Mouse (Mus musculus) hindbrain, embryonic 16.5 days (tissue): ENCODE data around the gene Rhoh. TPM values are rescaled to one million over a fixed set of nuclear protein-coding genes. Genes with fewer than 3 reads are reported as not detected.

Experiments used
- ATAC-seq: fragments of 200-750 bp; cut with Nextera tagmentation; 2 replicates; pipeline ENCODE4 v1.8.0; 2017; ENCODE audit warnings: moderate TSS enrichment, moderate library complexity
- H3K27ac ChIP-seq: fragments of 300-500 bp; sonication (generic); 2 replicates; pipeline ENCODE4 v1.5.1; 2014; ENCODE audit warnings: low read depth, mild to moderate bottlenecking, control low read depth, low read length, moderate library complexity
- H3K27me3 ChIP-seq: fragments of 300-500 bp; sonication (generic); replicated peaks from 2 replicates; pipeline ENCODE4 v1.6.1; 2014; ENCODE audit warnings: low read length; ENCODE audit not compliant: control insufficient read depth, insufficient read depth
- H3K36me3 ChIP-seq: fragments of 300-500 bp; sonication (generic); 2 replicates; pipeline ENCODE4 v1.6.1; 2014; ENCODE audit warnings: mild to moderate bottlenecking, low read length, moderate library complexity, mixed read lengths; ENCODE audit not compliant: control insufficient read depth, insufficient read depth
- H3K4me1 ChIP-seq: fragments of 300-500 bp; sonication (generic); 2 replicates; pipeline ENCODE4 v1.6.1; 2014; ENCODE audit warnings: low read depth, low read length; ENCODE audit not compliant: control insufficient read depth, insufficient read depth
- H3K4me2 ChIP-seq: fragments of 300-500 bp; sonication (generic); 2 replicates; pipeline ENCODE4 v1.6.1; 2014; ENCODE audit warnings: mild to moderate bottlenecking, low read length, control low read depth, moderate library complexity
- H3K4me3 ChIP-seq: fragments of 300-500 bp; sonication (generic); 2 replicates; pipeline ENCODE4 v1.5.1; 2014; ENCODE audit warnings: mild to moderate bottlenecking, low read length, control low read depth, moderate library complexity
- H3K9ac ChIP-seq: fragments of 300-500 bp; sonication (generic); 2 replicates; pipeline ENCODE4 v1.6.1; 2014; ENCODE audit warnings: low read depth, mild to moderate bottlenecking, control low read depth, low read length, moderate library complexity
- H3K9me3 ChIP-seq: fragments of 300-500 bp; sonication (generic); 2 replicates; pipeline ENCODE4 v1.6.1; 2014; ENCODE audit warnings: mild to moderate bottlenecking, low read length, moderate library complexity; ENCODE audit not compliant: control insufficient read depth
- WGBS: fragments of 180-500 bp; shearing (Covaris S2); extraction: QIAGEN DNeasy Blood & Tissue Kit; methylation state at CpG from one replicate; pipeline ENCODE4 v1.1.7; 2014; 5-methylcytosine and 5-hydroxymethylcytosine counted together
- polyA plus RNA-seq: library from polyadenylated mRNA; unstranded; fragments of >200 nt; fragmentation: Nextera tagmentation; extraction: Ambion mirVana; gene quantifications from 2 replicates; pipeline ENCODE4 v1.2.1, GENCODE M21; 2015

Gene Rhoh
- polyA plus RNA-seq, 1 experiment from 2014 or later = 0.80 TPM

DNA sequence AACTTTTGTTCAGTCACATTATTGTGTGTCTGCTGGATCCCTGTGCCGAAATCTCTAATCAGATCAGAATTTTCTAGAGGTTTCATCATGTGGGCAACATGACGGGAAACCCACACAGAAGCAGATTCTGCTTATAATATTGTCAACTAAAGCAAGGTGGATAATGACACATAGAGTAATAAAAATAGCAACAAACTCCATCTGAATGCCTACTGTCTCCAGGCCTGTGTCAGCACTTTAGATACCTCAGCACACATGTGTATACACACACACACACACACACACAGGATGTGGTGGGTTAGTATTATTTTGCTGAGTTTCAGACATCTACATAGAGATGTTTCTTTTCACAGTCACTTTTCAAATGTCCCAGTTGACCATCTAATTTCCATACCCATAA is 36.7 kb downstream of the Rhoh start:
- Histone ChIP-seq H3K4me2 (no peak overlapping the region), H3K27ac (no peak overlapping the region), H3K27me3 (no peaks in the 10 kb centered on the region), H3K36me3 (no peaks in the 10 kb centered on the region), H3K4me3 (no peak overlapping the region), H3K9me3 (no peaks in the 10 kb centered on the region), H3K4me1 (no peaks in the 10 kb centered on the region), H3K9ac (no peak overlapping the region)
- ATAC-seq = no peak
- 97% methylated on average over 2 of the region's 2 CpGs for WGBS

- Histone ChIP-seq H3K4me1 (no peaks in the 10 kb centered on the region), H3K36me3 (no peaks in the 10 kb centered on the region), H3K9me3 (peaks cover 4% of the 10 kb centered on the region), H3K9ac (no peak overlapping the region), H3K4me3 (no peak overlapping the region), H3K27me3 (no peaks in the 10 kb centered on the region), H3K27ac (no peak overlapping the region), H3K4me2 (no peak overlapping the region)
- ATAC-seq = no peak
- WGBS = 81% methylated on average over 3 of the region's 3 CpGs
These were observed 37.7 kb downstream of the Rhoh start for GRCm38 (mm10) chr5:65898683-65899082.

DNA sequence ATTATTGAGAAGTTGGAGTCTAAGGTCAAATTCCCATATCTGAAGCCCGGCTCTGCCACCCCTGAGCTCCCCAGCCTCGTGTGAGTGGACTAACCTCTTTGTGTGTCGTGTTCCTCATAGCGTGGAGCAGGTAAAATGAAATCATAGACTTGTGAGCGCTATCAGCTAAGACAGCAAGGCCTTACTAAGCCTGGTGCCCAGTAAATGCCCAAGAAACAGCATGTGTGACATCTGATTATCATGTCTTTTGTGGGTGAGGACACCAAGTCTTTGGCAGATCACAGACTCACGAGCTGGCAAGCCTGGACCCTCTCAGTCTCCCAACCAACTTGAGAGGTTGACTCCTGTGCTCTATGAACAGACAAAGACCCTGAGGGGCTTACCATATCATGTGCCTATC is 39.1 kb downstream of the Rhoh start:
- Histone ChIP-seq H3K36me3 (no peaks in the 10 kb centered on the region), H3K27me3 (no peaks in the 10 kb centered on the region), H3K27ac (no peak overlapping the region), H3K4me2 (no peak overlapping the region), H3K4me1 (no peaks in the 10 kb centered on the region), H3K4me3 (no peak overlapping the region), H3K9ac (no peak overlapping the region), H3K9me3 (peaks cover 9% of the 10 kb centered on the region)
- 84% methylated on average over 6 of the region's 6 CpGs for WGBS
- ATAC-seq = no peak

- Histone ChIP-seq H3K9ac (no peak overlapping the region), H3K4me1 (no peaks in the 10 kb centered on the region), H3K4me2 (no peak overlapping the region), H3K27me3 (no peaks in the 10 kb centered on the region), H3K9me3 (peaks cover 9% of the 10 kb centered on the region), H3K4me3 (no peak overlapping the region), H3K27ac (no peak overlapping the region), H3K36me3 (no peaks in the 10 kb centered on the region)
- 0 out of 2 replicates have a peak, but pooled peaks have one; percentile 58 for ATAC-seq
- WGBS = 40% methylated on average over 7 of the region's 7 CpGs
These were observed 39.9 kb downstream of the Rhoh start for GRCm38 (mm10) chr5:65900862-65901265.

- no peak overlapping the region for H3K4me2 ChIP-seq
- peaks cover 9% of the 10 kb centered on the region for H3K9me3 ChIP-seq
- H3K4me1 ChIP-seq = no peaks in the 10 kb centered on the region
- no peaks in the 10 kb centered on the region for H3K36me3 ChIP-seq
- no peaks in the 10 kb centered on the region for H3K27me3 ChIP-seq
- WGBS = 94% methylated on average over 10 of the region's 10 CpGs
- H3K9ac ChIP-seq = no peak overlapping the region
- ATAC-seq = no peak
- no peak overlapping the region for H3K27ac ChIP-seq
- H3K4me3 ChIP-seq = no peak overlapping the region
These were observed 40.9 kb downstream of the Rhoh start for GRCm38 (mm10) chr5:65901868-65902418.

DNA sequence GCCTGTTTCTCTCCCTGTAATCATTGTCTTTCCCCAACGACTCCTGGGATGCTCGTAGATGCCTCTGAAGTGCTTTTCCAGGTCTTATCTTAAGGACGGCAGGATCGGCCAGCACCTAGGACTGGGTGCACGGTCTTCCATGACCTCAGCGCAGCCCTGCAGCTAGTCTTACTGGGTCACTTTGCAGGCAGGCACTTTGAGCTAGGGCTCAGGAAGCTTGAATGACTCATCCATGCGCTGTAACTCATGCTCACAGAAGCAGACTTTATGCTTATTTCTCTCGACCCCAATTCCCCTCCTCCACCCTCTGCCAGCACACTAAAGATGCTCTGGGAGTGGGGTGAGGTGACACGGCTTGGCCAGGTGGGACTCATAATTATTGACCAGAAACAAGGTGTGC is 41.8 kb downstream of the Rhoh start:
- peaks cover 9% of the 10 kb centered on the region for H3K9me3 ChIP-seq
- H3K4me2 ChIP-seq = no peak overlapping the region
- H3K36me3 ChIP-seq = no peaks in the 10 kb centered on the region
- H3K4me1 ChIP-seq = no peaks in the 10 kb centered on the region
- ATAC-seq = no peak
- no peaks in the 10 kb centered on the region for H3K27me3 ChIP-seq
- no peak overlapping the region for H3K4me3 ChIP-seq
- 92% methylated on average over 9 of the region's 9 CpGs for WGBS
- H3K9ac ChIP-seq = no peak overlapping the region
- H3K27ac ChIP-seq = no peak overlapping the region

DNA sequence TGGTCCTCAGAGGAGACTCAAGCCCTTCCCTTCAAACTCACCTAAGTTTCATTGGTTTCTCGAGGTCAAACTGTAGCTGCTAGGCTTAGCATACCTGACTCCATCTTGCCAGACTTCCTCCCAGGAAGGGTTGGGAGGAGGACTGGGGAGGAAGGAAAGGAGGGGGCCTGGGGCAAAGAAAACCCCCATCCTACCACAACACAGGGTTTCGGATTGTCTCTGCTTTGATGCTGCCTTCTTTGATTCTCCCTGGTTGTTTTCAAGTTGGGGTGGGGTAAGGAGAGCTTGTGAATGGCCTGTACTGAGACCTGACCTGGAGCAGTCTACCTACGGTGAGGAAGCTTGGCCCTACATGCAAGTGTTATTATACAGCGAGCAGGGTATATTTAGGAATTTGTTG is 43.5 kb downstream of the Rhoh start:
- Histone ChIP-seq H3K4me2 (no peak overlapping the region), H3K4me3 (no peak overlapping the region), H3K9ac (no peak overlapping the region), H3K9me3 (peaks cover 9% of the 10 kb centered on the region), H3K27me3 (no peaks in the 10 kb centered on the region), H3K27ac (no peak overlapping the region), H3K4me1 (no peaks in the 10 kb centered on the region; the same call in 1 of the 2 replicates), H3K36me3 (no peaks in the 10 kb centered on the region)
- no peak for ATAC-seq
- 96% methylated on average over 4 of the region's 4 CpGs for WGBS

- Histone ChIP-seq H3K9me3 (peaks cover 5% of the 10 kb centered on the region; the same call in 1 of the 2 replicates), H3K36me3 (no peaks in the 10 kb centered on the region), H3K4me2 (no peak overlapping the region), H3K27ac (no peak overlapping the region), H3K4me3 (no peak overlapping the region), H3K9ac (no peak overlapping the region), H3K4me1 (no peaks in the 10 kb centered on the region; the same call in 1 of the 2 replicates), H3K27me3 (no peaks in the 10 kb centered on the region)
- WGBS = 55% methylated on average over 2 of the region's 2 CpGs
- ATAC-seq = no peak
These were observed 47.7 kb downstream of the Rhoh start for GRCm38 (mm10) chr5:65908751-65909150.

DNA sequence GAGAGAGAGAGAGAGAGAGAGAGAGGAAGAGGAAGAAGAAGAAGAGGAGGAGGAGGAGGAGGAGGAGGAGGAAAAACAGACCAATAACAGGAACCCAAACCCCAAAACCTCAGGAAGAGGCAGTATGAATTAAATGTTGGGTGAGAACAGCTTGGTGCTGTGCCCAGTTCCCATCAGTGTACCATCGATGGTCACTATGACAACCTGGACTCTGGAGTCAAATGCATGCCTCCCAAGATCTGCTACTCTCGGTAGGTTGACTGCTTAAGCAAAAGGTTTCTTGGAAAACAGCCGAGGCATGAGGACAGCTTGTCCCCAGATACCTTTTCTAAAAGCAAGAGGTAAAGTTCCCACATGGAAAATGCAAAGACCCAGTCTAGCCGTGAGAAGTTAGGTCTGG is 48.3 kb downstream of the Rhoh start:
- Histone ChIP-seq H3K9me3 (peaks cover 3% of the 10 kb centered on the region; the same call in 1 of the 2 replicates), H3K9ac (no peak overlapping the region), H3K36me3 (no peaks in the 10 kb centered on the region), H3K4me2 (no peak overlapping the region), H3K27ac (no peak overlapping the region), H3K4me3 (no peak overlapping the region), H3K27me3 (no peaks in the 10 kb centered on the region), H3K4me1 (no peaks in the 10 kb centered on the region; the same call in 1 of the 2 replicates)
- peak; percentile 60; the same call in 1 of the 2 replicates for ATAC-seq
- WGBS = 62% methylated on average over 4 of the region's 4 CpGs
